Mouse (Mus musculus): ENCODE results near the gene Eci2. TPM values are rescaled to one million over a fixed set of nuclear protein-coding genes. Genes with fewer than 3 reads are reported as not detected.

Gene Eci2
- polyA plus RNA-seq, 1 experiment = 16.0 TPM

DNA sequence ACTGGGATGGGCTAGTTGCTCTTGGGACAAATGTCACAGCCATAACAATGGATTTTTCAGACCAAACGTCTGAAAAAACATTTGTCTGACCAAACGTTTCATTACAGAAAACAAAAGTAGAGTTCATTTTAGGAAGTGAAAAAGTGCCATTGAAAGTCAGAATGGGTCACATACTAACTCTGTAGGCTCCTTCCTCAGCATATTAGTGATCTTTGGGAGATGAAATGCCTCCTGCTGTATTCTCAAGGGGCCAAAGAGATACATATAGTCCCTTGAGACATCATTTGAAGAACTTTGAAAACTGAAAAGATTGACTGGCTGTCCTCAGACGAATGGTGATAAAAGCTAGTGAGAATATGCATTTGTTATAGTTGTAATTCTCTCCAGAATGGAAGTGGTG is 6.5 kb downstream of the Eci2 start:
- TF ChIP-seq CTCF (IDR thresholded peaks at IDR 0.05; ENCODE audit: extremely low read depth, insufficient read depth, insufficient read length, insufficient replicate concordance) (no peak), POLR2A (IDR thresholded peaks at IDR 0.05; ENCODE audit: low read depth, low read length) (no peak)
- no peak for DNase-seq (ENCODE audit: low read depth in 1 of 2, low spot score in 2 of 2)
- H3K27me3 ChIP-seq (ENCODE audit: control insufficient read depth, insufficient read depth, low read length) = no peaks in the 10 kb centered on the region
- no peak overlapping the region for H3K4me3 ChIP-seq (ENCODE audit: extremely low read depth, insufficient read depth, insufficient read length)
- 30% methylated on average over 3 of the region's 3 CpGs for WGBS
- no peaks in the 10 kb centered on the region for H3K36me3 ChIP-seq (ENCODE audit: control insufficient read depth, insufficient read depth, low read length)
- no peaks in the 10 kb centered on the region for H3K4me1 ChIP-seq (ENCODE audit: control insufficient read depth, insufficient read depth, insufficient read length)
- H3K27ac ChIP-seq (ENCODE audit: insufficient read depth, low read length) = no peak overlapping the region

GRCm38 (mm10) chr13:35018866-35019536 is 7.9 kb downstream of the Eci2 start:
- DNase-seq (ENCODE audit: low read depth in 1 of 2, low spot score in 2 of 2) = no peak
- no peaks in the 10 kb centered on the region for H3K27me3 ChIP-seq (ENCODE audit: control insufficient read depth, insufficient read depth, low read length)
- 83% methylated on average over 7 of the region's 7 CpGs for WGBS
- H3K4me1 ChIP-seq (ENCODE audit: control insufficient read depth, insufficient read depth, insufficient read length) = no peaks in the 10 kb centered on the region
- TF ChIP-seq POLR2A (IDR thresholded peaks at IDR 0.05; ENCODE audit: low read depth, low read length) (no peak), CTCF (IDR thresholded peaks at IDR 0.05; ENCODE audit: extremely low read depth, insufficient read depth, insufficient read length, insufficient replicate concordance) (no peak)
- H3K4me3 ChIP-seq (ENCODE audit: extremely low read depth, insufficient read depth, insufficient read length) = no peak overlapping the region
- no peak overlapping the region for H3K27ac ChIP-seq (ENCODE audit: insufficient read depth, low read length)
- H3K36me3 ChIP-seq (ENCODE audit: control insufficient read depth, insufficient read depth, low read length) = no peaks in the 10 kb centered on the region

GRCm38 (mm10) chr13:35017392-35017791 is 9.5 kb downstream of the Eci2 start:
- H3K27ac ChIP-seq (ENCODE audit: insufficient read depth, low read length) = no peak overlapping the region

GRCm38 (mm10) chr13:35016067-35016466 is 10.8 kb downstream of the Eci2 start:
- WGBS = 100% methylated on average over 1 of the region's 1 CpGs
- Histone ChIP-seq H3K27ac (ENCODE audit: insufficient read depth, low read length) (no peak overlapping the region), H3K27me3 (ENCODE audit: control insufficient read depth, insufficient read depth, low read length) (no peaks in the 10 kb centered on the region), H3K4me1 (ENCODE audit: control insufficient read depth, insufficient read depth, insufficient read length) (no peaks in the 10 kb centered on the region), H3K4me3 (ENCODE audit: extremely low read depth, insufficient read depth, insufficient read length) (no peak overlapping the region), H3K36me3 (ENCODE audit: control insufficient read depth, insufficient read depth, low read length) (no peaks in the 10 kb centered on the region)
- no peak for DNase-seq (ENCODE audit: low read depth in 1 of 2, low spot score in 2 of 2)
- no peak for TF ChIP-seq POLR2A (IDR thresholded peaks at IDR 0.05; ENCODE audit: low read depth, low read length)
- TF ChIP-seq CTCF (IDR thresholded peaks at IDR 0.05; ENCODE audit: extremely low read depth, insufficient read depth, insufficient read length, insufficient replicate concordance) = no peak

More at GRCm38 (mm10) chr13:35017392-35017791, 9.5 kb downstream of the Eci2 start:
- DNase-seq (ENCODE audit: low read depth in 1 of 2, low spot score in 2 of 2) = no peak
- TF ChIP-seq POLR2A (IDR thresholded peaks at IDR 0.05; ENCODE audit: low read depth, low read length) = no peak
- TF ChIP-seq CTCF (IDR thresholded peaks at IDR 0.05; ENCODE audit: extremely low read depth, insufficient read depth, insufficient read length, insufficient replicate concordance) = no peak
- no peak overlapping the region for H3K4me3 ChIP-seq (ENCODE audit: extremely low read depth, insufficient read depth, insufficient read length)
- H3K27me3 ChIP-seq (ENCODE audit: control insufficient read depth, insufficient read depth, low read length) = no peaks in the 10 kb centered on the region
- H3K4me1 ChIP-seq (ENCODE audit: control insufficient read depth, insufficient read depth, insufficient read length) = no peaks in the 10 kb centered on the region
- 67% methylated on average over 6 of the region's 6 CpGs for WGBS
- H3K36me3 ChIP-seq (ENCODE audit: control insufficient read depth, insufficient read depth, low read length) = no peaks in the 10 kb centered on the region

- 75% methylated on average over 2 of the region's 2 CpGs for WGBS
- DNase-seq (ENCODE audit: low read depth in 1 of 2, low spot score in 2 of 2) = no peak
- peaks cover 2% of the 10 kb centered on the region; the same call in 1 of the 2 replicates for H3K4me1 ChIP-seq (ENCODE audit: control insufficient read depth, insufficient read depth, insufficient read length)
- H3K27ac ChIP-seq (ENCODE audit: insufficient read depth, low read length) = no peak overlapping the region
- H3K27me3 ChIP-seq (ENCODE audit: control insufficient read depth, insufficient read depth, low read length) = no peaks in the 10 kb centered on the region
- no peak overlapping the region for H3K4me3 ChIP-seq (ENCODE audit: extremely low read depth, insufficient read depth, insufficient read length)
- no peaks in the 10 kb centered on the region for H3K36me3 ChIP-seq (ENCODE audit: control insufficient read depth, insufficient read depth, low read length)
- TF ChIP-seq CTCF (IDR thresholded peaks at IDR 0.05; ENCODE audit: extremely low read depth, insufficient read depth, insufficient read length, insufficient replicate concordance) (no peak), POLR2A (IDR thresholded peaks at IDR 0.05; ENCODE audit: low read depth, low read length) (no peak)
These were observed 31.0 kb downstream of the Eci2 start for GRCm38 (mm10) chr13:34995925-34996324.

DNA sequence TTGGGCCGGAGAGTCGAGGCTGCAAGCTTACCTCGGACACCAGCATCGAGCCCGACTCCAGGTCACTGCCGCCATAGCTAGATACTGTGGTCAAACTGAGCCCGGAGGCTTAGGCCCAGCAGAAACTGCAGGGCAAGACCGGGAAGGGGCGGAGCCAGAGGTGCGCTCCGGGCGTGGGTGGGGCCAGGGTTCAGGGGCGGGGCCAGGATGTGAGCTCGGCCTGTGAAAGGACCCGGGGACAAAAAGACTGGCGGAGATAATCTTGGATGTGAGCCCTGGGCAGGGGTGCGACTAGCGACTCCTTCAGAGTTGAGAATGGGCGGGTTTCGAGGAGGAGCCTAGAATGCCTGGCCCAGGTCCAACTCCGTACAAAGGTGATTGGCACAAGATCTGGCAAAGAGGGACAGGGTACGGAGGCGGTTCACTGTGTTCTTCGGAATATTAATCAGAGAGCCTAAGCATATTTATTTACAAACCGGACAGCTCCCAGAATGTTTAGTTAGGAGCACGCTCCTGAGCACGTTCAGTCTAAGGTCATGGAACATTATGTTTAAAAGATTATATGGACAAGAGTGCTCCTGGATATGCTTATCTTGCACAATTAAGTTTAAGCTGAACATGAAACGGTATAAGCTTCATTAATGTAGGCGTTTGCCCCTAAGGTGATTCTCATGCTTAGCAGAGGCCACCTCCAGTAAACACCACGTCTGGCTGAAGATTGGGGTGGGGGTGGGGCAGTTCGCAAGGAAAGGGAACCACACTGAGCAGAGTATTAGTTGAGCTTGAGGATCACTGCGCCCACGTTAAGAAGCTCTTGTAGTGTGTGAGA is 32.7 kb downstream of the Eci2 start:
- peaks cover 3% of the 10 kb centered on the region; the same call in 1 of the 2 replicates for H3K36me3 ChIP-seq (ENCODE audit: control insufficient read depth, insufficient read depth, low read length)
- 1% methylated on average over 33 of the region's 33 CpGs for WGBS
- peak; percentile 56 to 89 for DNase-seq (ENCODE audit: low read depth in 1 of 2, low spot score in 2 of 2)
- peak overlapping the region; percentile 57; the same call in 1 of the 2 replicates for H3K27ac ChIP-seq (ENCODE audit: insufficient read depth, low read length)
- peak overlapping the region; percentile 79 for H3K4me3 ChIP-seq (ENCODE audit: extremely low read depth, insufficient read depth, insufficient read length)
- TF ChIP-seq POLR2A (IDR thresholded peaks at IDR 0.05; ENCODE audit: low read depth, low read length) (no peak), CTCF (IDR thresholded peaks at IDR 0.05; ENCODE audit: extremely low read depth, insufficient read depth, insufficient read length, insufficient replicate concordance) (no peak)
- no peaks in the 10 kb centered on the region for H3K27me3 ChIP-seq (ENCODE audit: control insufficient read depth, insufficient read depth, low read length)
- peaks cover 2% of the 10 kb centered on the region; the same call in 1 of the 2 replicates for H3K4me1 ChIP-seq (ENCODE audit: control insufficient read depth, insufficient read depth, insufficient read length)
